In the genomic region with DNA sequence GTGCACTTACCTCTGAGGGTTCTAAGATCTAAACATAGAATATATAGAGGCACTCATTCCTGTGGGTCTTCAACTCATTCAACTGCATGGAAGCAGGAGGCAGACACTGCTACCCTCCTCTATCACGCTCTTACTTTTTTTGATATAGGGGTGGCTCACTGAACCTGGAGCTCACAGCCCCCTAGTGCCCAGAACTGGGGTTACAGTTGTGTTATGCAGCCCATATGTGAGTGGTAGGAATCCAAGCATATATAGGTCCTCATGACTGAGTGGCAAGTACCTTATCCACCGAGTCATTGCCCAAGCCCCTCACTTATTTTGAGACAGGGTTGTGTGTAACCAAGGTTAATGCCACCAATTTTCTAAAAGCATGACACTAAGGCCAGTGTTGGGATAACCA, we compare ENCODE assay signal across 10 mouse cellular contexts. TPM values are rescaled to one million over a fixed set of nuclear protein-coding genes. Genes with fewer than 3 reads are reported as not detected.
DNase-seq lines count a peak whose midpoint lies in the region; ATAC-seq and TF ChIP-seq lines count a peak whose summit lies in the region.
"Had no signal": no experiment of that assay in that cellular context is flagged by ENCODE, and none has a peak within 500 bp of the region (broad histone marks: within the 10 kb centered on the region; RNA-seq: fewer than 3 reads in every experiment).

No protein-coding gene starts in this region.

- no peak overlapping the region for H3K9ac ChIP-seq in intestine, embryonic 16.5 days (ENCODE audit: low read depth, low read length)
- H3K9ac ChIP-seq: hindbrain, embryonic 15.5 days; neural tube, embryonic 13.5 days had no signal

- peak; percentile 32 to 53 for DNase-seq in cerebellum, adult 2 months
- DNase-seq in cerebellum, adult 11 months: no peak
- peak; percentile 16 for DNase-seq in lung, adult 2 months
- no peak for DNase-seq in lung, adult 18-20 months
- DNase-seq in spleen, adult 2 months (ENCODE audit: low read depth in 1 of 2, low spot score in 2 of 2): peak in 1 of 2 experiments; percentile 16
- no peak for DNase-seq in layer of hippocampus, postnatal 10 days (ENCODE audit: low spot score in 2 of 2)

- no peak overlapping the region for H3K4me3 ChIP-seq in cerebellum, adult 2 months (replicated peaks; ENCODE audit: insufficient read depth, low read depth, low read length)
- H3K4me3 ChIP-seq in lung, adult 2 months (replicated peaks; ENCODE audit: extremely low read depth, low read depth, low read length): no peak overlapping the region
- no peak overlapping the region for H3K4me3 ChIP-seq in bone marrow, adult 2 months (replicated peaks; ENCODE audit: control insufficient read depth, low read depth, low read length)
- no peak overlapping the region for H3K4me3 ChIP-seq in intestine, embryonic 16.5 days (ENCODE audit: low read length)
- no peak overlapping the region for H3K4me3 ChIP-seq in spleen, adult 2 months (ENCODE audit: extremely low read depth, insufficient read depth, insufficient read length)
- H3K4me3 ChIP-seq: hindbrain, embryonic 15.5 days; neural tube, embryonic 13.5 days had no signal

- H3K4me1 ChIP-seq in cerebellum, adult 2 months (ENCODE audit: control insufficient read depth, insufficient read depth, low read length): peaks cover 5% of the 10 kb centered on the region
- peaks cover 6% of the 10 kb centered on the region; the same call in 1 of the 2 replicates for H3K4me1 ChIP-seq in lung, adult 2 months (ENCODE audit: control insufficient read depth, insufficient read depth, low read length)
- H3K4me1 ChIP-seq in bone marrow, adult 2 months (ENCODE audit: control insufficient read depth, insufficient read depth, low read length): no peaks in the 10 kb centered on the region
- H3K4me1 ChIP-seq in intestine, embryonic 16.5 days (ENCODE audit: control insufficient read depth, insufficient read depth, low read length): peaks cover 6% of the 10 kb centered on the region; the same call in 1 of the 2 replicates
- no peaks in the 10 kb centered on the region for H3K4me1 ChIP-seq in spleen, adult 2 months (ENCODE audit: control insufficient read depth, insufficient read depth, insufficient read length)

- peak; percentile 68 for TF ChIP-seq CTCF in cerebellum, adult 2 months (IDR thresholded peaks at IDR 0.05; ENCODE audit: borderline replicate concordance, insufficient read depth, low read depth, low read length)
- peak; percentile 55 for TF ChIP-seq CTCF in lung, adult 2 months (IDR thresholded peaks at IDR 0.05; ENCODE audit: insufficient read depth, low read length)
- TF ChIP-seq CTCF in bone marrow, adult 2 months (IDR thresholded peaks at IDR 0.05; ENCODE audit: control insufficient read depth, insufficient read depth, low read length): peak; percentile 47
- TF ChIP-seq CTCF in spleen, adult 2 months (IDR thresholded peaks at IDR 0.05; ENCODE audit: extremely low read depth, insufficient read depth, insufficient read length, insufficient replicate concordance): peak; percentile 21; the same call in 1 of the 2 replicates

- TF ChIP-seq POLR2A in cerebellum, adult 2 months (IDR thresholded peaks at IDR 0.05; ENCODE audit: borderline replicate concordance, insufficient read depth, low read length): no peak
- TF ChIP-seq POLR2A in lung, adult 2 months (IDR thresholded peaks at IDR 0.05; ENCODE audit: borderline replicate concordance, extremely low read depth, low read depth, low read length): no peak
- no peak for TF ChIP-seq POLR2A in bone marrow, adult 2 months (IDR thresholded peaks at IDR 0.05; ENCODE audit: borderline replicate concordance, control insufficient read depth, low read depth, low read length)
- no peak for TF ChIP-seq POLR2A in spleen, adult 2 months (IDR thresholded peaks at IDR 0.05; ENCODE audit: low read depth, low read length)

- no peaks in the 10 kb centered on the region for H3K9me3 ChIP-seq in intestine, embryonic 16.5 days (ENCODE audit: control insufficient read depth, low read length)
- H3K9me3 ChIP-seq: hindbrain, embryonic 15.5 days; neural tube, embryonic 13.5 days had no signal

- ATAC-seq in intestine, embryonic 16.5 days: peak; percentile 26; the same call in 1 of the 2 replicates

- 64% methylated on average over 2 of the region's 2 CpGs for WGBS in cerebellum, adult 2 months
- 59% methylated on average over 2 of the region's 2 CpGs for WGBS in lung, adult 2 months
- 45% methylated on average over 2 of the region's 2 CpGs for WGBS in bone marrow, adult 2 months
- WGBS in intestine, embryonic 16.5 days: 74% methylated on average over 2 of the region's 2 CpGs
- WGBS in spleen, adult 2 months: 71% methylated on average over 2 of the region's 2 CpGs

- H3K27me3 ChIP-seq in cerebellum, adult 2 months (ENCODE audit: control insufficient read depth, insufficient read depth, low read length): no peaks in the 10 kb centered on the region
- no peaks in the 10 kb centered on the region for H3K27me3 ChIP-seq in intestine, embryonic 16.5 days (replicated peaks; ENCODE audit: control insufficient read depth, insufficient read depth, low read length)
- no peaks in the 10 kb centered on the region for H3K27me3 ChIP-seq in spleen, adult 2 months (ENCODE audit: control insufficient read depth, insufficient read depth, low read length)
- H3K27me3 ChIP-seq: hindbrain, embryonic 15.5 days; neural tube, embryonic 13.5 days had no signal

- 0 out of 2 replicates have a peak, but pooled peaks cover 7% of the 10 kb centered on the region for H3K36me3 ChIP-seq in intestine, embryonic 16.5 days (ENCODE audit: control insufficient read depth, insufficient read depth, low read length)
- H3K36me3 ChIP-seq in spleen, adult 2 months (ENCODE audit: control insufficient read depth, insufficient read depth, low read length): no peaks in the 10 kb centered on the region

- no peak overlapping the region for H3K4me2 ChIP-seq in intestine, embryonic 16.5 days (ENCODE audit: low read depth, low read length)
- H3K4me2 ChIP-seq: hindbrain, embryonic 15.5 days; neural tube, embryonic 13.5 days had no signal

- H3K27ac ChIP-seq in cerebellum, adult 2 months (ENCODE audit: insufficient read depth, low read length): no peak overlapping the region
- no peak overlapping the region for H3K27ac ChIP-seq in bone marrow, adult 2 months (ENCODE audit: control insufficient read depth, insufficient read depth, low read depth, low read length, poor library complexity)
- no peak overlapping the region for H3K27ac ChIP-seq in intestine, embryonic 16.5 days (ENCODE audit: low read length)
- no peak overlapping the region for H3K27ac ChIP-seq in spleen, adult 2 months (ENCODE audit: insufficient read depth, low read length)
- H3K27ac ChIP-seq: hindbrain, embryonic 15.5 days; neural tube, embryonic 13.5 days had no signal

RNA-seq across cellular contexts. Expression of a gene that starts 6.4 kb away (rescaled TPM):
- polyA plus RNA-seq in cerebellum, adult 2 months (2012; rRNA removed): 150 and 164 TPM in 2 replicates
- 62.8 and 98.1 TPM in 2 replicates for polyA plus RNA-seq in lung, adult 2 months (2012; rRNA removed)
- polyA plus RNA-seq in bone marrow, adult 2 months (2011; ENCODE audit: insufficient read depth, insufficient read length, low replicate concordance, missing spikeins): 30.2 and 98.7 TPM in 2 replicates
- 235 and 256 TPM in 2 replicates for polyA plus RNA-seq in intestine, embryonic 16.5 days (2015; fragmentation: Nextera tagmentation; extraction: Ambion mirVana)
- polyA plus RNA-seq in spleen, adult 2 months (2012; rRNA removed): 20.2 and 23.1 TPM in 2 replicates
- 100 to 1,000 TPM; 169 to 194 TPM for total RNA-seq in layer of hippocampus, postnatal 10 days (2021)

RNA-seq across cellular contexts. Expression of a gene that starts 51.7 kb away (rescaled TPM):
- polyA plus RNA-seq in cerebellum, adult 2 months (2012; rRNA removed): 18.4 and 21.5 TPM in 2 replicates
- polyA plus RNA-seq in lung, adult 2 months (2012; rRNA removed): 17.8 and 18.0 TPM in 2 replicates
- polyA plus RNA-seq in bone marrow, adult 2 months (2011; ENCODE audit: insufficient read depth, insufficient read length, low replicate concordance, missing spikeins): 6.7 and 11.1 TPM in 2 replicates
- polyA plus RNA-seq in intestine, embryonic 16.5 days (2015; fragmentation: Nextera tagmentation; extraction: Ambion mirVana): 35.4 and 37.3 TPM in 2 replicates
- 4.7 and 4.9 TPM in 2 replicates for polyA plus RNA-seq in spleen, adult 2 months (2012; rRNA removed)
- 10 to 100 TPM in 1 of 2 experiments, 1 to 10 TPM in 1; 8.5 to 11.7 TPM for total RNA-seq in layer of hippocampus, postnatal 10 days (2021)

Comparison
In these comparisons a context has a peak if more than half of its experiments do, and no peak if none do; other contexts are left out.
1. DNase-seq: peak in cerebellum, adult 2 months (2 of 2) and lung, adult 2 months (single experiment); none in cerebellum, adult 11 months (single experiment), lung, adult 18-20 months (0 of 2) and layer of hippocampus, postnatal 10 days (0 of 2).
2. Peak in every context shown above with its lines, with median percentiles within 50 percentile points of each other: CTCF ChIP-seq.